16 mouse cellular contexts compared by ENCODE assay signal in genomic region chr9:67160350-67160749, GRCm38 (mm10).
"Had no signal": no experiment of that assay in that cellular context is flagged by ENCODE, and none has a peak within 500 bp of the region (broad histone marks: within the 10 kb centered on the region; RNA-seq: fewer than 3 reads in every experiment).

No protein-coding gene starts in this region.

- H3K4me3 ChIP-seq: limb, embryonic 15.5 days; liver, embryonic 12.5 days; midbrain, embryonic 10.5 days; myocyte; neural tube, embryonic 15.5 days had no signal

- H3K9me3 ChIP-seq: limb, embryonic 15.5 days; liver, embryonic 12.5 days; midbrain, embryonic 10.5 days; neural tube, embryonic 15.5 days had no signal

- H3K4me1 ChIP-seq: limb, embryonic 15.5 days; neural tube, embryonic 15.5 days had no signal

- ATAC-seq: liver, embryonic 12.5 days had no signal

- H3K9ac ChIP-seq: limb, embryonic 15.5 days; liver, embryonic 12.5 days; lung, embryonic 14.5 days; neural tube, embryonic 15.5 days had no signal

- H3K36me3 ChIP-seq: limb, embryonic 15.5 days; liver, embryonic 12.5 days; midbrain, embryonic 10.5 days; neural tube, embryonic 15.5 days had no signal

- H3K4me2 ChIP-seq: limb, embryonic 15.5 days; liver, embryonic 12.5 days; lung, embryonic 14.5 days; neural tube, embryonic 15.5 days had no signal

- H3K27me3 ChIP-seq: limb, embryonic 15.5 days; liver, embryonic 12.5 days; neural tube, embryonic 15.5 days had no signal

- DNase-seq: kidney, postnatal 36 days; layer of hippocampus, adult 9-11 months; layer of hippocampus, postnatal 36 days; lung, embryonic 14.5 days; lung, postnatal 10 days; lung, postnatal 4 days; midbrain, embryonic 14.5 days; right cerebral cortex, adult 18-20 months; right cerebral cortex, postnatal 25 days; thymus, postnatal 25 days had no signal

- H3K27ac ChIP-seq: limb, embryonic 15.5 days; liver, embryonic 12.5 days; midbrain, embryonic 10.5 days; neural tube, embryonic 15.5 days; stomach, postnatal 0 days had no signal
